Mouse (Mus musculus): ENCODE data around the gene Gm14151. TPM values are rescaled to one million over a fixed set of nuclear protein-coding genes. Genes with fewer than 3 reads are reported as not detected.

Gm14151 gene
- polyA plus RNA-seq, 1 experiment from 2014 or later = not detected

Other genes with a start within 250 kb of the Gm14151 start
- gene Abhd12, start 187.6 kb downstream of the Gm14151 start, polyA plus RNA-seq (2016; fragmentation: Nextera tagmentation; extraction: Ambion mirVana) = 47.9 and 49.2 TPM in 2 replicates
- 30.5 and 34.2 TPM in 2 replicates for gene Gins1, start 186.9 kb downstream of the Gm14151 start, polyA plus RNA-seq (2016; fragmentation: Nextera tagmentation; extraction: Ambion mirVana)
- gene Ninl, start 53.0 kb downstream of the Gm14151 start, polyA plus RNA-seq (2016; fragmentation: Nextera tagmentation; extraction: Ambion mirVana) = 6.7 and 8.4 TPM in 2 replicates
- gene Nanp, start 53.0 kb downstream of the Gm14151 start, polyA plus RNA-seq (2016; fragmentation: Nextera tagmentation; extraction: Ambion mirVana) = 23.5 and 23.7 TPM in 2 replicates
- not detected in 2 replicates for gene Gm14147, start 5.9 kb upstream of the Gm14151 start, polyA plus RNA-seq (2016; fragmentation: Nextera tagmentation; extraction: Ambion mirVana)